Comparison of ENCODE assay signal across 8 mouse cellular contexts in the genomic region with DNA sequence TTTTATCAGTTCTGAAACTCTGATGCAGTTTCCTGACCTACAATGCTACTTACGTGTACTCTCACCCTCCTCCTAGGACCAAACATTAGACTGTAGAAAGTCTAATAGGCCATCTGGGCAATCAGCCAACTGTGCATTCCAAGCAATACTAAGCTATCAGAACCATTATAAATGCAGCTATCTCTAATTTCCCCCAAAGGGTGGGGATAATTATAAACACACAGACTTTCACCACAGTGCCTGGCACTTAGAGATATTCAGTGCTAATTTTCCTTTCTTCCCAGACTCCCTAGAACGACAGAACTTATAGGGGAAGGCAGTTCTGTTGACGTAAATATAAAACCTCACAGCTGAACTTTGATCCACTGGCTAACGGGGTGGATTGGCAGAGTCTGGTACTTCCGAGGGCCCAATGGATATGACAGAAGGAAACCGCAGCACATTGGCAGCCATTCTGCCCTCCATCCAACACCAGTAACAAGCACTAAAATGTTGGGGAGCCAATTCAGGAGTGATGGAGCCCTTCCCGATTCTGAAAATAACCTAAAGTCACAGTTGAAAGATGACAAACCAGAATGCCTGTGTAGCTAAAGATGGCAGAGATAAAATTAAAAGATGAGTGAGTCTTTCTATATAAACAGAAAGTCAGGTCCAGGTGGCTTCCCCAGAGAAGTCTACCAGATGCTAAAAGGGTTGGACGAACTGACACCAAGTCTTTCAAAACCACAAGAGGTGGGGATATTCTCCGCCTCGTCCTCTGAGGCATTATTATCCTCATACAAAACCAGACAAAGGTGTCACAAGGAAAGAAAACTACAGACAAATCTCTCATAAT. TPM values are rescaled to one million over a fixed set of nuclear protein-coding genes. Genes with fewer than 3 reads are reported as not detected.
DNase-seq lines count a peak whose midpoint lies in the region; ATAC-seq and TF ChIP-seq lines count a peak whose summit lies in the region.

No protein-coding gene starts in this region.

- no peak overlapping the region for H3K4me3 ChIP-seq in midbrain, embryonic 14.5 days (replicated peaks; ENCODE audit: low read depth, low read length)
- no peak overlapping the region for H3K4me3 ChIP-seq in midbrain, embryonic 13.5 days (replicated peaks)
- H3K4me3 ChIP-seq in heart, embryonic 16.5 days (ENCODE audit: low read length) = peak overlapping the region; percentile 25
- H3K4me3 ChIP-seq in limb, embryonic 15.5 days = no peak overlapping the region
- H3K4me3 ChIP-seq in stomach, postnatal 0 days (ENCODE audit: low read depth, low read length) = no peak overlapping the region

- H3K4me1 ChIP-seq in midbrain, embryonic 14.5 days (ENCODE audit: control insufficient read depth, insufficient read depth, low read length) = peaks cover 4% of the 10 kb centered on the region; the same call in 1 of the 2 replicates
- peaks cover 8% of the 10 kb centered on the region for H3K4me1 ChIP-seq in midbrain, embryonic 13.5 days (replicated peaks)
- peaks cover 74% of the 10 kb centered on the region for H3K4me1 ChIP-seq in heart, embryonic 16.5 days (ENCODE audit: control insufficient read depth, insufficient read depth, low read length)
- H3K4me1 ChIP-seq in limb, embryonic 15.5 days = peaks cover 23% of the 10 kb centered on the region
- no peaks in the 10 kb centered on the region for H3K4me1 ChIP-seq in stomach, postnatal 0 days (replicated peaks; ENCODE audit: control insufficient read depth, insufficient read depth)

- no peak for ATAC-seq in midbrain, embryonic 14.5 days (ENCODE audit: low FRiP score, low TSS enrichment)
- ATAC-seq in midbrain, embryonic 13.5 days = no peak
- ATAC-seq in heart, embryonic 16.5 days (replicated peaks; ENCODE audit: extremely low read depth, insufficient read depth, low FRiP score) = peak; percentile 83
- no peak for ATAC-seq in limb, embryonic 15.5 days (ENCODE audit: insufficient number of reproducible peaks, low FRiP score, low TSS enrichment, low read depth)
- peak; percentile 86 for ATAC-seq in stomach, postnatal 0 days (ENCODE audit: low FRiP score, low TSS enrichment)

- no peak overlapping the region for H3K9ac ChIP-seq in midbrain, embryonic 14.5 days (replicated peaks; ENCODE audit: low read length)
- no peak overlapping the region for H3K9ac ChIP-seq in midbrain, embryonic 13.5 days (replicated peaks)
- H3K9ac ChIP-seq in heart, embryonic 16.5 days (ENCODE audit: low read length) = peak overlapping the region; percentile 58; the same call in 1 of the 2 replicates
- no peak overlapping the region for H3K9ac ChIP-seq in limb, embryonic 15.5 days
- H3K9ac ChIP-seq in stomach, postnatal 0 days (ENCODE audit: low read length) = no peak overlapping the region

- no peaks in the 10 kb centered on the region for H3K9me3 ChIP-seq in midbrain, embryonic 14.5 days (ENCODE audit: control insufficient read depth, low read length)
- no peaks in the 10 kb centered on the region for H3K9me3 ChIP-seq in midbrain, embryonic 13.5 days
- no peaks in the 10 kb centered on the region for H3K9me3 ChIP-seq in heart, embryonic 16.5 days (replicated peaks; ENCODE audit: control insufficient read depth, low read length)
- H3K9me3 ChIP-seq in limb, embryonic 15.5 days = no peaks in the 10 kb centered on the region
- H3K9me3 ChIP-seq in stomach, postnatal 0 days (ENCODE audit: control insufficient read depth, low read length) = no peaks in the 10 kb centered on the region

- no peak overlapping the region for H3K4me2 ChIP-seq in midbrain, embryonic 14.5 days (ENCODE audit: low read length)
- H3K4me2 ChIP-seq in midbrain, embryonic 13.5 days (replicated peaks) = no peak overlapping the region
- H3K4me2 ChIP-seq in heart, embryonic 16.5 days (ENCODE audit: low read depth, low read length) = peak overlapping the region; percentile 57
- peak overlapping the region; percentile 12; the same call in 1 of the 2 replicates for H3K4me2 ChIP-seq in limb, embryonic 15.5 days
- no peak overlapping the region for H3K4me2 ChIP-seq in stomach, postnatal 0 days (replicated peaks; ENCODE audit: low read depth)

- no peak for TF ChIP-seq POLR2A in brain, embryonic 14.5 days (IDR thresholded peaks at IDR 0.05; ENCODE audit: borderline replicate concordance, extremely low read depth, insufficient read depth, insufficient read length, poor library complexity, severe bottlenecking)

- TF ChIP-seq EP300 in stomach, postnatal 0 days (optimal IDR thresholded peaks at IDR 0.05) = no peak

- 70% methylated on average over 10 of the region's 10 CpGs for WGBS in midbrain, embryonic 14.5 days
- whole genome bisulfite sequencing in midbrain, embryonic 13.5 days = 70% methylated on average over 10 of the region's 10 CpGs
- WGBS in heart, embryonic 16.5 days = 21% methylated on average over 10 of the region's 10 CpGs
- 32% methylated on average over 10 of the region's 10 CpGs for WGBS in limb, embryonic 15.5 days
- WGBS in stomach, postnatal 0 days = 22% methylated on average over 10 of the region's 10 CpGs

- TF ChIP-seq CTCF in brain, embryonic 14.5 days (IDR thresholded peaks at IDR 0.05; ENCODE audit: borderline replicate concordance, extremely low read depth, insufficient read depth, insufficient read length) = no peak
- TF ChIP-seq CTCF in stomach, postnatal 0 days (IDR thresholded peaks at IDR 0.05; ENCODE audit: low read depth) = no peak

- no peak overlapping the region for H3K27ac ChIP-seq in midbrain, embryonic 14.5 days (replicated peaks; ENCODE audit: low read depth, low read length)
- no peak overlapping the region for H3K27ac ChIP-seq in midbrain, embryonic 13.5 days
- peak overlapping the region; percentile 94 for H3K27ac ChIP-seq in heart, embryonic 16.5 days (ENCODE audit: low read length)
- peak overlapping the region; percentile 75 for H3K27ac ChIP-seq in limb, embryonic 15.5 days
- H3K27ac ChIP-seq in stomach, postnatal 0 days (replicated peaks) = peak overlapping the region; percentile 75

- peak; percentile 57 for DNase-seq in midbrain, embryonic 14.5 days
- peak; percentile 71 for DNase-seq in brain, embryonic 14.5 days (ENCODE audit: low read depth)
- peak; percentile 82 for DNase-seq in stomach, postnatal 0 days (ENCODE audit: low spot score)
- no peak for DNase-seq in layer of hippocampus, adult 8-10 months (ENCODE audit: low spot score in 2 of 2)
- no peak for DNase-seq in right cerebral cortex, adult 2 months (ENCODE audit: low spot score in 2 of 2)

- H3K27me3 ChIP-seq in midbrain, embryonic 14.5 days (ENCODE audit: control insufficient read depth, insufficient read depth, low read length) = no peaks in the 10 kb centered on the region
- H3K27me3 ChIP-seq in midbrain, embryonic 13.5 days = no peaks in the 10 kb centered on the region
- H3K27me3 ChIP-seq in heart, embryonic 16.5 days (ENCODE audit: control insufficient read depth, insufficient read depth, low read length) = no peaks in the 10 kb centered on the region
- no peaks in the 10 kb centered on the region for H3K27me3 ChIP-seq in limb, embryonic 15.5 days
- no peaks in the 10 kb centered on the region for H3K27me3 ChIP-seq in stomach, postnatal 0 days (ENCODE audit: control insufficient read depth, insufficient read depth, low read length)

- H3K36me3 ChIP-seq in midbrain, embryonic 14.5 days (ENCODE audit: control insufficient read depth, insufficient read depth, low read length) = no peaks in the 10 kb centered on the region
- no peaks in the 10 kb centered on the region for H3K36me3 ChIP-seq in midbrain, embryonic 13.5 days
- H3K36me3 ChIP-seq in heart, embryonic 16.5 days (ENCODE audit: control insufficient read depth, insufficient read depth) = no peaks in the 10 kb centered on the region
- no peaks in the 10 kb centered on the region for H3K36me3 ChIP-seq in limb, embryonic 15.5 days
- H3K36me3 ChIP-seq in stomach, postnatal 0 days (ENCODE audit: control insufficient read depth, insufficient read depth, low read length) = no peaks in the 10 kb centered on the region

RNA-seq across cellular contexts. Expression of a gene that starts 16.1 kb away (rescaled TPM):
- polyA plus RNA-seq in midbrain, embryonic 14.5 days (2014; fragmentation: Nextera tagmentation; extraction: Ambion mirVana) = 4.3 and 7.6 TPM in 2 replicates
- polyA plus RNA-seq in midbrain, embryonic 13.5 days (2015; fragmentation: Nextera tagmentation; extraction: Ambion mirVana) = 7.2 and 8.3 TPM in 2 replicates
- 6.9 and 9.2 TPM in 2 replicates for polyA plus RNA-seq in brain, embryonic 14.5 days (2012; rRNA removed)
- 54.5 and 61.5 TPM in 2 replicates for polyA plus RNA-seq in heart, embryonic 16.5 days (2015; fragmentation: Nextera tagmentation; extraction: Ambion mirVana)
- 50.3 and 58.1 TPM in 2 replicates for polyA plus RNA-seq in limb, embryonic 15.5 days (2015; fragmentation: Nextera tagmentation; extraction: Ambion mirVana)
- polyA plus RNA-seq in stomach, postnatal 0 days (2015; fragmentation: Nextera tagmentation; extraction: Ambion mirVana) = 34.3 and 35.0 TPM in 2 replicates
- total RNA-seq in layer of hippocampus, adult 8-10 months (2022) = 10 to 100 TPM in 2 of 4 experiments, 1 to 10 TPM in 2; 6.7 to 13.0 (median 9.0) TPM

Comparison
In these comparisons a context has a peak if more than half of its experiments do, and no peak if none do; other contexts are left out.
1. ATAC-seq: peak in heart, embryonic 16.5 days (single experiment) and stomach, postnatal 0 days (single experiment); none in midbrain, embryonic 14.5 days (single experiment), midbrain, embryonic 13.5 days (single experiment) and limb, embryonic 15.5 days (single experiment).
2. DNase-seq: peak in midbrain, embryonic 14.5 days (single experiment), brain, embryonic 14.5 days (single experiment) and stomach, postnatal 0 days (single experiment); none in layer of hippocampus, adult 8-10 months (0 of 2) and right cerebral cortex, adult 2 months (0 of 2).
3. H3K27ac ChIP-seq: peak in heart, embryonic 16.5 days (single experiment), limb, embryonic 15.5 days (single experiment) and stomach, postnatal 0 days (single experiment); none in midbrain, embryonic 14.5 days (single experiment) and midbrain, embryonic 13.5 days (single experiment).
4. H3K4me2 ChIP-seq: peak in heart, embryonic 16.5 days (single experiment) and limb, embryonic 15.5 days (single experiment); none in midbrain, embryonic 14.5 days (single experiment), midbrain, embryonic 13.5 days (single experiment) and stomach, postnatal 0 days (single experiment).